Mouse (Mus musculus) C2C12 (cell line): ENCODE measurements around the gene Nrm.

Experiments
- CEBPB ChIP-seq: IDR thresholded peaks from one replicate; pipeline ENCODE4 v1.6.1; 2011; ENCODE audit warnings: low read depth, mild to moderate bottlenecking, control low read depth, moderate library complexity
- CTCF ChIP-seq: IDR thresholded peaks from one replicate; pipeline ENCODE4 v1.5.1; 2011; ENCODE audit not compliant: control insufficient read depth, insufficient read depth, insufficient read length
- FOSL1 ChIP-seq: IDR thresholded peaks from one replicate; pipeline ENCODE4 v1.8.0; 2011; ENCODE audit warnings: mild to moderate bottlenecking, low read length; ENCODE audit not compliant: poor library complexity, insufficient read depth, severe bottlenecking
- MAX ChIP-seq: IDR thresholded peaks from one replicate; pipeline ENCODE4 v1.6.1; 2011; ENCODE audit warnings: mild to moderate bottlenecking, control low read depth
- MYOD1 ChIP-seq: IDR thresholded peaks from one replicate; pipeline ENCODE4 v1.6.1; 2011; ENCODE audit warnings: low read depth; ENCODE audit not compliant: control insufficient read depth, insufficient read length
- USF1 ChIP-seq: IDR thresholded peaks from one replicate; pipeline ENCODE4 v1.6.1; 2011; ENCODE audit warnings: low read depth, mild to moderate bottlenecking, control low read depth, moderate library complexity

- TF ChIP-seq CTCF, result peak; percentile 8
- no peak for TF ChIP-seq MAX
- no peak for TF ChIP-seq USF1
- no peak for TF ChIP-seq CEBPB
- no peak for TF ChIP-seq MYOD1
- TF ChIP-seq FOSL1, result no peak
Measured at GRCm38 (mm10) chr17:35866911-35867890, 6.1 kb downstream of the Nrm start.
